Mouse (Mus musculus): Measurements from ENCODE around the gene Rbm7. TPM values are rescaled to one million over a fixed set of nuclear protein-coding genes. Genes with fewer than 3 reads are reported as not detected.
A peak's percentile ranks its signal among the peaks of the same experiment; 100 is the strongest.
"Not testable (repeated sequence)": the region's sequence is repeated elsewhere in the genome, so short reads cannot be mapped to it uniquely, and the experiment has no call there.

The Rbm7 gene
- 10 to 100 TPM; 65.1 to 78.1 (median 71.5) TPM for total RNA-seq (2022)

- DNase-seq = peak; percentile 93
These were observed at the start of gene Rbm7, which contains the start of gene Gm5617 for GRCm38 (mm10) chr9:48494817-48495547. Gene Rbm7, minus strand, starts transcription at chr9:48495299. Gene Gm5617, plus strand, starts transcription at chr9:48495442.

GRCm38 (mm10) chr9:48538688-48539087, 43.6 kb upstream of the Rbm7 start:
- DNase-seq = no peak

GRCm38 (mm10) chr9:48538044-48538645, 43.0 kb upstream of the Rbm7 start:
- DNase-seq = no peak

GRCm38 (mm10) chr9:48537616-48538015, 42.5 kb upstream of the Rbm7 start:
- not testable (repeated sequence) for DNase-seq

GRCm38 (mm10) chr9:48536414-48536813, 41.3 kb upstream of the Rbm7 start:
- no peak for DNase-seq

GRCm38 (mm10) chr9:48532730-48533129, 37.6 kb upstream of the Rbm7 start:
- DNase-seq = no peak

- no peak for DNase-seq
These were observed 37.1 kb upstream of the Rbm7 start for GRCm38 (mm10) chr9:48532203-48532602.

- no peak for DNase-seq
These were observed 36.2 kb upstream of the Rbm7 start for GRCm38 (mm10) chr9:48531294-48531693.

- no peak for DNase-seq
These were observed 31.4 kb upstream of the Rbm7 start for GRCm38 (mm10) chr9:48526520-48526919.

- DNase-seq = no peak
These were observed 30.5 kb upstream of the Rbm7 start for GRCm38 (mm10) chr9:48525566-48525965.

GRCm38 (mm10) chr9:48520405-48520804, 25.3 kb upstream of the Rbm7 start:
- peak; percentile 60 for DNase-seq

- no peak for DNase-seq
These were observed 22.5 kb upstream of the Rbm7 start for GRCm38 (mm10) chr9:48517372-48518130.

- no peak for DNase-seq
These were observed 21.7 kb upstream of the Rbm7 start for GRCm38 (mm10) chr9:48516615-48517371.

- no peak for DNase-seq
These were observed 20.2 kb upstream of the Rbm7 start for GRCm38 (mm10) chr9:48515332-48515731.

- no peak for DNase-seq
These were observed 15.0 kb upstream of the Rbm7 start for GRCm38 (mm10) chr9:48510134-48510533.

GRCm38 (mm10) chr9:48504741-48505365, 9.8 kb upstream of the Rbm7 start:
- DNase-seq = no peak

- no peak for DNase-seq
These were observed 7.9 kb upstream of the Rbm7 start for GRCm38 (mm10) chr9:48503001-48503400.

GRCm38 (mm10) chr9:48501192-48501591, 6.1 kb upstream of the Rbm7 start:
- no peak for DNase-seq

- no peak for DNase-seq
These were observed 441 bp upstream of the Rbm7 start for GRCm38 (mm10) chr9:48495548-48495932.

- DNase-seq = no peak
These were observed 13.6 kb downstream of the Rbm7 start for GRCm38 (mm10) chr9:48481214-48482134.

All from adrenal gland, adult 8-10 months (tissue).